Mouse (Mus musculus): ENCODE data around the gene Spata31d1b. TPM values are rescaled to one million over a fixed set of nuclear protein-coding genes. Genes with fewer than 3 reads are reported as not detected.

The Spata31d1b gene
- polyA plus RNA-seq, 1 experiment from 2014 or later = not detected

GRCm38 (mm10) chr13:59676316-59677229 lies 35.5 kb upstream of the Spata31d1b start:
- Histone ChIP-seq H3K4me3 (no peak overlapping the region), H3K27ac (no peak overlapping the region), H3K4me1 (peaks cover 17% of the 10 kb centered on the region), H3K9me3 (no peaks in the 10 kb centered on the region), H3K27me3 (no peaks in the 10 kb centered on the region), H3K36me3 (no peaks in the 10 kb centered on the region), H3K4me2 (no peak overlapping the region), H3K9ac (no peak overlapping the region)
- 69% methylated on average over 12 of the region's 12 CpGs for WGBS
- ATAC-seq (ENCODE audit: insufficient number of reproducible peaks, insufficient read depth, low FRiP score, low TSS enrichment, low read depth) = no peak

- no peak overlapping the region for H3K4me3 ChIP-seq
- no peaks in the 10 kb centered on the region for H3K27me3 ChIP-seq
- 38% methylated on average over 4 of the region's 4 CpGs for WGBS
- H3K4me2 ChIP-seq = no peak overlapping the region
- no peaks in the 10 kb centered on the region for H3K36me3 ChIP-seq
- H3K4me1 ChIP-seq = peaks cover 5% of the 10 kb centered on the region
- no peak for ATAC-seq (ENCODE audit: insufficient number of reproducible peaks, insufficient read depth, low FRiP score, low TSS enrichment, low read depth)
- H3K9me3 ChIP-seq = no peaks in the 10 kb centered on the region
- H3K9ac ChIP-seq = no peak overlapping the region
- no peak overlapping the region for H3K27ac ChIP-seq
Observed at GRCm38 (mm10) chr13:59679306-59679705, 32.8 kb upstream of the Spata31d1b start.

- WGBS = 61% methylated on average over 4 of the region's 4 CpGs
- H3K9me3 ChIP-seq = no peaks in the 10 kb centered on the region
- no peak for ATAC-seq (ENCODE audit: insufficient number of reproducible peaks, insufficient read depth, low FRiP score, low TSS enrichment, low read depth)
Observed at GRCm38 (mm10) chr13:59679908-59680307, 32.2 kb upstream of the Spata31d1b start.

GRCm38 (mm10) chr13:59682629-59683028 lies 29.5 kb upstream of the Spata31d1b start:
- H3K4me3 ChIP-seq = no peak overlapping the region
- no peaks in the 10 kb centered on the region for H3K9me3 ChIP-seq
- H3K4me2 ChIP-seq = no peak overlapping the region
- H3K4me1 ChIP-seq = 0 out of 2 replicates have a peak, but pooled peaks cover 4% of the 10 kb centered on the region
- no peaks in the 10 kb centered on the region for H3K36me3 ChIP-seq
- H3K27me3 ChIP-seq = no peaks in the 10 kb centered on the region
- H3K27ac ChIP-seq = no peak overlapping the region
- H3K9ac ChIP-seq = no peak overlapping the region
- no peak for ATAC-seq (ENCODE audit: insufficient number of reproducible peaks, insufficient read depth, low FRiP score, low TSS enrichment, low read depth)
- WGBS = 26% methylated on average over 7 of the region's 7 CpGs

More at GRCm38 (mm10) chr13:59679908-59680307, 32.2 kb upstream of the Spata31d1b start:
- Histone ChIP-seq H3K4me3 (no peak overlapping the region), H3K27ac (no peak overlapping the region), H3K4me2 (no peak overlapping the region), H3K4me1 (0 out of 2 replicates have a peak, but pooled peaks cover 4% of the 10 kb centered on the region), H3K36me3 (no peaks in the 10 kb centered on the region), H3K27me3 (no peaks in the 10 kb centered on the region), H3K9ac (no peak overlapping the region)

- Histone ChIP-seq H3K9ac (no peak overlapping the region), H3K27ac (no peak overlapping the region), H3K4me1 (0 out of 2 replicates have a peak, but pooled peaks cover 4% of the 10 kb centered on the region), H3K36me3 (no peaks in the 10 kb centered on the region), H3K4me3 (no peak overlapping the region), H3K4me2 (no peak overlapping the region), H3K9me3 (no peaks in the 10 kb centered on the region), H3K27me3 (no peaks in the 10 kb centered on the region)
- ATAC-seq (ENCODE audit: insufficient number of reproducible peaks, insufficient read depth, low FRiP score, low TSS enrichment, low read depth) = no peak
- WGBS = 68% methylated on average over 3 of the region's 3 CpGs
Observed at GRCm38 (mm10) chr13:59685236-59685635, 26.8 kb upstream of the Spata31d1b start.

GRCm38 (mm10) chr13:59688338-59688770 lies 23.7 kb upstream of the Spata31d1b start:
- WGBS = 57% methylated on average over 13 of the region's 13 CpGs
- ATAC-seq (ENCODE audit: insufficient number of reproducible peaks, insufficient read depth, low FRiP score, low TSS enrichment, low read depth) = no peak

GRCm38 (mm10) chr13:59689313-59689712 lies 22.8 kb upstream of the Spata31d1b start:
- Histone ChIP-seq H3K36me3 (no peaks in the 10 kb centered on the region), H3K9ac (no peak overlapping the region), H3K9me3 (no peaks in the 10 kb centered on the region), H3K4me3 (no peak overlapping the region), H3K27ac (no peak overlapping the region), H3K4me2 (no peak overlapping the region), H3K27me3 (no peaks in the 10 kb centered on the region), H3K4me1 (no peaks in the 10 kb centered on the region)
- WGBS = 87% methylated on average over 9 of the region's 9 CpGs
- no peak for ATAC-seq (ENCODE audit: insufficient number of reproducible peaks, insufficient read depth, low FRiP score, low TSS enrichment, low read depth)

More at GRCm38 (mm10) chr13:59688338-59688770, 23.7 kb upstream of the Spata31d1b start:
- Histone ChIP-seq H3K4me3 (no peak overlapping the region), H3K27ac (no peak overlapping the region), H3K9ac (no peak overlapping the region), H3K4me1 (no peaks in the 10 kb centered on the region), H3K27me3 (no peaks in the 10 kb centered on the region), H3K4me2 (no peak overlapping the region), H3K9me3 (no peaks in the 10 kb centered on the region), H3K36me3 (no peaks in the 10 kb centered on the region)

- H3K9ac ChIP-seq = no peak overlapping the region
- no peak overlapping the region for H3K27ac ChIP-seq
- ATAC-seq (ENCODE audit: insufficient number of reproducible peaks, insufficient read depth, low FRiP score, low TSS enrichment, low read depth) = no peak
- H3K36me3 ChIP-seq = no peaks in the 10 kb centered on the region
- no peaks in the 10 kb centered on the region for H3K27me3 ChIP-seq
- H3K4me1 ChIP-seq = no peaks in the 10 kb centered on the region
- H3K4me3 ChIP-seq = no peak overlapping the region
- H3K9me3 ChIP-seq = no peaks in the 10 kb centered on the region
- 94% methylated on average over 3 of the region's 3 CpGs for WGBS
- H3K4me2 ChIP-seq = no peak overlapping the region
Observed at GRCm38 (mm10) chr13:59689843-59690242, 22.2 kb upstream of the Spata31d1b start.

- no peaks in the 10 kb centered on the region for H3K4me1 ChIP-seq
- no peak overlapping the region for H3K27ac ChIP-seq
- 86% methylated on average over 7 of the region's 7 CpGs for WGBS
- no peak overlapping the region for H3K4me2 ChIP-seq
- H3K9me3 ChIP-seq = no peaks in the 10 kb centered on the region
- ATAC-seq (ENCODE audit: insufficient number of reproducible peaks, insufficient read depth, low FRiP score, low TSS enrichment, low read depth) = no peak
- no peak overlapping the region for H3K9ac ChIP-seq
- no peaks in the 10 kb centered on the region for H3K27me3 ChIP-seq
- no peaks in the 10 kb centered on the region for H3K36me3 ChIP-seq
- H3K4me3 ChIP-seq = no peak overlapping the region
Observed at GRCm38 (mm10) chr13:59690576-59690975, 21.5 kb upstream of the Spata31d1b start.

- Histone ChIP-seq H3K9ac (no peak overlapping the region), H3K4me2 (no peak overlapping the region), H3K4me1 (no peaks in the 10 kb centered on the region), H3K4me3 (no peak overlapping the region), H3K36me3 (no peaks in the 10 kb centered on the region), H3K27me3 (no peaks in the 10 kb centered on the region), H3K9me3 (no peaks in the 10 kb centered on the region), H3K27ac (no peak overlapping the region)
- WGBS = 50% methylated on average over 10 of the region's 10 CpGs
- no peak for ATAC-seq (ENCODE audit: insufficient number of reproducible peaks, insufficient read depth, low FRiP score, low TSS enrichment, low read depth)
Observed at GRCm38 (mm10) chr13:59691478-59691877, 20.6 kb upstream of the Spata31d1b start.

- Histone ChIP-seq H3K4me1 (no peaks in the 10 kb centered on the region), H3K27ac (no peak within 1 kb of the TSS), H3K9ac (no peak within 1 kb of the TSS), H3K9me3 (no peaks in the 10 kb centered on the region), H3K27me3 (no peaks in the 10 kb centered on the region), H3K4me3 (no peak within 1 kb of the TSS), H3K4me2 (no peak within 1 kb of the TSS), H3K36me3 (no peaks in the 10 kb centered on the region)
- WGBS = 90% methylated on average over 3 of the region's 3 CpGs
- no peak for ATAC-seq (ENCODE audit: insufficient number of reproducible peaks, insufficient read depth, low FRiP score, low TSS enrichment, low read depth)
Observed at GRCm38 (mm10) chr13:59694008-59694407, 18.1 kb upstream of the Spata31d1b start, which contains the start of gene 4921517D22Rik. TSS of gene 4921517D22Rik (minus strand) at chr13:59694108.

- H3K4me1 ChIP-seq = no peaks in the 10 kb centered on the region
- 85% methylated on average over 7 of the region's 7 CpGs for WGBS
- no peak overlapping the region for H3K27ac ChIP-seq
- H3K9me3 ChIP-seq = no peaks in the 10 kb centered on the region
- no peak for ATAC-seq (ENCODE audit: insufficient number of reproducible peaks, insufficient read depth, low FRiP score, low TSS enrichment, low read depth)
- no peak overlapping the region for H3K4me2 ChIP-seq
- H3K4me3 ChIP-seq = no peak overlapping the region
- no peaks in the 10 kb centered on the region for H3K36me3 ChIP-seq
- no peak overlapping the region for H3K9ac ChIP-seq
- no peaks in the 10 kb centered on the region for H3K27me3 ChIP-seq
Observed at GRCm38 (mm10) chr13:59695781-59696180, 16.3 kb upstream of the Spata31d1b start.
